Mouse (Mus musculus) liver, embryonic 14 days (tissue): Measurements from ENCODE around the gene Tmem56. TPM values are rescaled to one million over a fixed set of nuclear protein-coding genes. Genes with fewer than 3 reads are reported as not detected.

Experiments used
- polyA plus RNA-seq: library from polyadenylated mRNA; depleted of rRNA; stranded (reverse); fragments of >200 nt; gene quantifications from 2 replicates; pipeline ENCODE4 v1.2.3, GENCODE M21; 2012; rRNA removed

Gene Tmem56
- 12.9 and 16.9 TPM in 2 replicates for polyA plus RNA-seq

DNA sequence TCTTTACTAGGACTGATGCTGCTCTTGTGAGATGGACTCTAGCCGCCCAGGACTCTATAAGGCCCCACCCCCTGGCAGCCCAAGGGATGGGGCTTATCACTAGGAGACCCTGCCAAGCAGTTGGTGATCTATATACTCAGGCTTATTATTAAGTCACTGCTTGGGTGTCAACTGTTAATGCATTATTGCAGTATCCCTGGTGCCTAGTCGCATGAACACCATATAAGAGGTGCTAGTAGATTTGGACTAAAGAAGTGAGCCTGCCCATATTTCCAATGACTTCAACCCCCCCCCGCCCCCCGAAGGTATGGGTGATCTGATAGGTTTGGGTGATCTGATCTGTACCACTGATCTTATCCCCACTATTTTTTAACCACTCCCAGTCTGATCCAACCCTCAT, at the start of gene Tmem56:
TSS of gene Tmem56 (minus strand) at position 101 of the 400 bp plus-strand sequence.

DNA sequence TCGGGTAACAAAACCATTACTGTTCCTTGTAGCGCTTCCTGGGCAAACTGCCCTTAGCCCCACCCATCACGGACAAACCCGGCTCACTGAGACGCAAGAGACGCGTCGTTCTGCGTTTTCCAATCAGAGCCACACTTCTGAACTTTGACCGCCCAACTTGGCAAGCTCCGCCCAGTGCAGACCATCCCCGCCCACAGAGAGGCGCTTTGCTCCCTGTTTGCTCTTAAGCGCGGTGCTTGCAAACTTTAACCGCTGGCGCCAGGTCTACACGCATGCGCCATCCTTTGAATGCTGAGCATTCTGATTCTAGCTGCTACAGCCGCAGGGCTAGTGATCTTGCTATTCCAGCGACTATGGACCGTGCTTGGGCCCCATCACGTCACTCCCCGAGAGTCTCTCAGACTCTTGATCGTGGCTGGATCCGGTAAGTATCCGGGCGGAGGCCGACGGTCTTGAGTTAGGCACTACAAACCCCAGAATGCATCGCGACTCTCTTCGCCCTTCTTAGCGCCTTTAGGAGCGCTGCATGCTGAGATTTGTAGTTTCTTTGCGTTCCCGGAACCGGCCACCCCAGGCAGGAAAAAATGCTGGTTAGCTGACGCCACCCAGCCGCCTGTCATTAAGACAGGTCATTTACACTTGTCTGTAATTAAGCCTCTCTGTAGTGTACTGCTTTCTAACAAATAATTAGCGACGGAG, 8.8 kb upstream of the Tmem56 start, which contains the start of gene Alg14:
TSS of gene Alg14 (plus strand) at position 214 of the 699 bp plus-strand sequence.

DNA sequence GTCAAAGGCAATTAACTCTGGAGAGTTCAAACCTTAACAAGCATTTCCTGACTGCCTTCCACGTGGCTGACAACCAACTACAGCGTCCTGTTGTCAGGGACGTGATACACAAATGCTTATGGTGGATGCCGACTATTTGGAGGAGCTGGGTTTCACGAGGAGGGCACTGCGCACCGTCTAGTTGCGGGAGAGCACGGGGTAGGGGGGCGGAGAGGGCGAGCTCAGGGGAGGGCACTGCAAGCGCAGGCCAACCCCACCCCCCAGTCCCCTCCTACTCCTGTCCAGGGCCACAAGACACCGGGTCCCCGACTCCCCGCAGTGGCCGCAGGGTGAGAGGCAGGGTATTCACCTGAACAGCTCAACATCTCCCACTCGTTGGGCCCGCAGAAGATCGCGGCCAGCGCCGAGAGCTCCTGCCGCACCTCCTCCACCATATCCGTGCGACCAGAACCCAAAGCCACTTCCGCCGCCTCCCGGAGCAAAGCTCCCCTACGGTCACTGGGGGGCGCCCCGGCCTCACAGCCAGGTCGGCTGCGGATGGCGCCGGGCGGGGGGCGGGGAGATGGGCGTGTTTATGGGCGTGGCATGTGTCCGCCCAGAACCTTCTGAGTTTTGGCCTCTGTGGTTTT, 111.5 kb downstream of the Tmem56 start, which contains the start of gene Rwdd3:
TSS of gene Rwdd3 (minus strand) at position 453 of the 629 bp plus-strand sequence.

Other genes with a start within 250 kb of the Tmem56 start
- gene Rwdd3, start 111.4 kb downstream of the Tmem56 start, polyA plus RNA-seq: 1.2 TPM in 2 replicates
- 5.4 and 6.6 TPM in 2 replicates for gene Alg14, start 8.7 kb upstream of the Tmem56 start, polyA plus RNA-seq
- 63.1 and 64.3 TPM in 2 replicates for gene Cnn3, start 143.4 kb upstream of the Tmem56 start, polyA plus RNA-seq
- gene Slc44a3, start 249.3 kb upstream of the Tmem56 start, polyA plus RNA-seq: 4.5 and 4.6 TPM in 2 replicates